Mouse (Mus musculus): Measurements from ENCODE around the gene Stard13.

DNA sequence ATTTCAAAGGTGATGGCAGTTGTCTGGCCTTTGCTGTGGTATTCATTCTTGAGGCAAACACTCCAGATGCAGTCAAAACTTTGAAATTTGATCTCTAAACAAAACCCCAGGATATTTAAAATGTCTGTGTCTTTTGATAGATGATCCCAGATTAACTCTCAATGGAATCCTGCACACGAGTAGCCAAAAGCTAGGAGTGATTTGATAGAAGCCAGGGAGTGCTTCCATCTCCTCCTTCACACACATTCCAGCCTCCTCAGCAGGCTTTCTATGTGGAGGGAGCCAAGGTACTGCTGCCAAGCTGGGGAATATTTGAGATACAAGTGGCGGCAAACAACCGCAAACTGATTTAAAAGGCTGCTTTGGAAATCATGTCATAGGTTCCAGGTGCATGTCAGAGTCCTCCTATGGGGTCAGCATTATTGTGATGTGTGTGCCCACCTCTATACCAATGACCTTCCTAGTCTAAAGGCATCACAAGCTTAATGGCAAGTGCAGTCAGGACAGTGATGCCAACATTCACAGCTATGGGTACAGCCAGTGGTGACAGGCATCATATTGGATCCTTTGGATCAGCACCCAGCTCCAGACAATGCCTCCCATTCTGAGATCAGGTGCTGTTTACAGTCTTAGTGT, 39.6 kb downstream of the Stard13 start:
- TF ChIP-seq POLR2A (IDR thresholded peaks at IDR 0.05; ENCODE audit: borderline replicate concordance, low read depth, low read length), result no peak
- no peak for TF ChIP-seq CTCF (IDR thresholded peaks at IDR 0.05; ENCODE audit: low read depth, low read length)
